Mouse (Mus musculus): ENCODE measurements at regions not wholly inside any gene's neighbourhood (a gene's known extent, or its start where the extent isn't known, plus 50 kb on each side); places are given as distances from the start of the nearest gene placed in this dataset.

DNA sequence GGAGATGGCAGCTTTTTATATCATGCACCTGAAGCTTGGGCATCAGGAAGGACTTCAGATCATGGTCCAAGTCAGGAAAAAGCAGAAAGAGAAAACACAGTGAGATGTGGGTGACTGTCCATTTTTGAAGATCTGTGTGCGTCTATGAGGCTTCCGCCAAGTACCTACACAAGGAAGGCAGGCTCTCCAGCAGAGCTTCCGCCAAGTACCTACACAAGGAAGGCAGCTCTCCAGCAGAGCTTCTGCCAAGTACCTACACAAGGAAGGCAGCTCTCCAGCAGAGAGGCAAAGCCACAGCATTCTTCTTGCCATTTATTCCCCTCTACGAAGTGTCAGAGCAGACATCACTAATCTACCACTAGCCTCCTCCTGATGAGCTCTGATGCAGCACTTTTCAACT, 231.1 kb upstream of the Eif4g2 start:
- Histone ChIP-seq H3K27ac (no peak overlapping the region), H3K27me3 (ENCODE audit: low read depth, poor library complexity, severe bottlenecking) (no peaks in the 10 kb centered on the region), H3K36me3 (no peaks in the 10 kb centered on the region), H3K4me1 (no peaks in the 10 kb centered on the region), H3K4me3 (no peak overlapping the region), H3K9me3 (replicated peaks) (no peaks in the 10 kb centered on the region; the same call in 1 of the 2 replicates)
- DNase-seq (ENCODE audit: low spot score): no peak
- 94% methylated on average over 4 of the region's 4 CpGs for WGBS

DNA sequence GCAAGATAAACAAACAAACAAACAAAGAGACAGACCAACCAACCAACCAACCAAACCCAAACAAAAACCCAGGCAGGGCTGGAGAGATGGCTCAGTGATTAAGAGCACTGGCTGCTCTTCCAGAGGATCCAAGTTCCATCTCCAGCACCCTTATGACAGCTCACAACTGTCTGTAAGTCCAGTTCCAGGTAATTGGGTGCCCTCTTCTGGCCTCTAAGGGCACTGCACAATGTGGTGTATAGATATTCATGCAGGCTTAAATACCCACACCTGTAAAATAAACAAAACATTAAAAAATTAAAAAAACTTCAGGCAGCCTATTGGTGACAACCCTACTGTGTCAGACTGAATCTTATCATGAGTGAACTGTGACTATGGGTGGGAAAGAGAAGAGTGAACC, 222.4 kb upstream of the Eif4g2 start:
- Histone ChIP-seq H3K36me3 (no peaks in the 10 kb centered on the region), H3K27ac (no peak overlapping the region), H3K27me3 (ENCODE audit: low read depth, poor library complexity, severe bottlenecking) (no peaks in the 10 kb centered on the region), H3K4me3 (no peak overlapping the region), H3K4me1 (no peaks in the 10 kb centered on the region), H3K9me3 (replicated peaks) (no peaks in the 10 kb centered on the region)
- DNase-seq (ENCODE audit: low spot score): no peak

DNA sequence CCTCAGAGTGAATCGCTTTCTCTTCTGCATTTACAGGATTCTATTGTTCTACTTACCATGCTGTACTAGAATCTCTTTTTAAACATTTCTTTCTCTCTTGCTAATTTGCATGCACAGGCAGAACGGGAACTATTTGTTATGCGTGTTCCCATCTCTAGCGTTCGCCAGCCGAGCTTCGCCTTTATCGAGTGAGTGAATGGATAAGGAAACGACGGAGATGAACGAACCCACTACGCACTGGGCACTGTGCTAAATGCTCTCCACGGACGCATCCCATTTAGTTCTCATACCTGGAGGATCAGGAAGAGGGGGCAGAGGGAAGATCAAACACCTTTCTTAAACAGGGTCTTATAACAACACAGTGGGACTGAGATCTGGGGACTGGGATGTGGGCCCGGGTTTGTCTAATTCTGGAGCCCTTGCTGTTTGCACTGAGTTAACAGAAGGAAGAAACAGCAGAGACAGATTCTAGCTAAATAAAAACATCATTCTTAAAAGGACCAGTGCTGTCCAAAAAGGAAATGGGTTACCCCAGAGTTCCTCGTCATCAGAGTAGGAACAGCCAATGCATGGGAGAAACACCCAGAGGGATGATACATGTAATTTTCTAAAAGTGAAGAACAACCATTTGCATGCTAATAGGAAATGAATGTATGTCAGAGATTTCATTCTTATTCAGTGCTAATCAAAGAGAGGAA, 219.1 kb upstream of the Eif4g2 start:
- Histone ChIP-seq H3K4me3 (no peak overlapping the region), H3K36me3 (no peaks in the 10 kb centered on the region), H3K9me3 (replicated peaks) (no peaks in the 10 kb centered on the region), H3K4me1 (no peaks in the 10 kb centered on the region), H3K27me3 (ENCODE audit: low read depth, poor library complexity, severe bottlenecking) (no peaks in the 10 kb centered on the region), H3K27ac (no peak overlapping the region)
- no peak for DNase-seq (ENCODE audit: low spot score)
- WGBS: 90% methylated on average over 16 of the region's 16 CpGs

DNA sequence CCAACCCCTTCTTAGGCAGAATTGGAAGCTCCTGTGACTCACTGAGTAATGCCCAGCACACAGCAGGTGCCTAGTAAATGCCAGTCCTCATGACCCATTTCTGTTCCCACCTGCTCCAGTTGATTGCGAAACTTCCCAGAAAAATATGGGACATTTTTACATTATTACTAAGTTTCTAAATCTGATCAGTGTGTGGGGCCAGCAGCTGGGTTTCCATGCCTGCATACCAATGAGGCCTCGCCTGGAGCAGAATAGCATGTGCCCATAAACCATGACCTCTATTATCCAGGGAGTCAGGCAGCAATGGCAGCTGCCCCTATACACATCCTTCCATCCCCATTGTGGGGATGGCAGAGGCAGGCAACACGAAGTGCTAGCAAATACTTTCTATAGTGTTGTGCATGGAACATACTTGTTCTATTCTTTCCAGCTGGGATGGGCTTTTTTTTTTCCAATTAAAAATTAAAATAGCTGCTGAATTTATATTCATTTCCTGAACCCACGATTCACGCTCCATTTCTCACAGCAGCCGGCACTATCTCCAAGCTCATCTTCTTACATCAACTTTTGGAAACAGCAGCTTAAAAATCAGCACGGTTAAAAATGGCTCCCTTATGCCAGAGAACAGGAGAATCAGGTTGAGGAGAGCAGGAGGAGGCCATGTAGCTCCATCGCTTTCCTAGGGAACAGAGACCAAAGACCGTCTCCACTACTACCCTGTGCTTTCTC, 214.5 kb upstream of the Eif4g2 start:
- 88% methylated on average over 9 of the region's 9 CpGs for WGBS

DNA sequence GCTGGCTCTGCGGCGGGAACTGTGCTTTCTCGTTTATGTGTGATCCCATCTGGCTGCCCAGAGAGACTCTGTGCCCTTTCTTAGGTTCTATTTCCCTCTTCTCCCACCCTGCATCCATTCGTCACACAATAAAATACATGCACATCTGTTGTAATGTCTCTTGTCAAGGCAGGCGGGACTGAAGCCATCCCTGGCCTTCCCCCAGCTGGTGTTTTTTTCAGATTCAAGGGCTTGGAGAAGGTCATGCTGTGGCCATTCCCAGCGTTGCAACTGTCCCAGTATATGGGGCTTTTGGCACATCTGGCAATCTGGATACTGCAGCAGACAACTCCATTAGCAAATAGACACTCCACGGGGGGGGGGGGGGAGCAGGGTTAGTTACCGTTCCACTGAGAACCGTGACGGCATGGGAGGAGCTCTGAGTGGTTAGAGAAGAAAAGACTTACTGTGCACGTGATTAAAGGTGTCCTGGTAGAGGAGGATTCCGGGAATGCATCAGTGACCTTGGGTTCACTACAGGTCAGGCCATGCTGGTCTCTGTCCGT, 200.7 kb upstream of the Eif4g2 start:
- H3K27ac ChIP-seq: no peak overlapping the region
- peaks cover 19% of the 10 kb centered on the region for H3K4me1 ChIP-seq
- no peaks in the 10 kb centered on the region for H3K36me3 ChIP-seq
- DNase-seq (ENCODE audit: low spot score): no peak
- no peaks in the 10 kb centered on the region for H3K27me3 ChIP-seq (ENCODE audit: low read depth, poor library complexity, severe bottlenecking)
- no peak overlapping the region for H3K4me3 ChIP-seq
- WGBS: 58% methylated on average over 13 of the region's 13 CpGs
- no peaks in the 10 kb centered on the region for H3K9me3 ChIP-seq (replicated peaks)

More for the DNA sequence above, 214.5 kb upstream of the Eif4g2 start:
- Histone ChIP-seq H3K27me3 (ENCODE audit: low read depth, poor library complexity, severe bottlenecking) (no peaks in the 10 kb centered on the region), H3K4me3 (no peak overlapping the region), H3K27ac (no peak overlapping the region), H3K4me1 (no peaks in the 10 kb centered on the region), H3K36me3 (no peaks in the 10 kb centered on the region), H3K9me3 (replicated peaks) (no peaks in the 10 kb centered on the region)
- DNase-seq (ENCODE audit: low spot score): no peak

DNA sequence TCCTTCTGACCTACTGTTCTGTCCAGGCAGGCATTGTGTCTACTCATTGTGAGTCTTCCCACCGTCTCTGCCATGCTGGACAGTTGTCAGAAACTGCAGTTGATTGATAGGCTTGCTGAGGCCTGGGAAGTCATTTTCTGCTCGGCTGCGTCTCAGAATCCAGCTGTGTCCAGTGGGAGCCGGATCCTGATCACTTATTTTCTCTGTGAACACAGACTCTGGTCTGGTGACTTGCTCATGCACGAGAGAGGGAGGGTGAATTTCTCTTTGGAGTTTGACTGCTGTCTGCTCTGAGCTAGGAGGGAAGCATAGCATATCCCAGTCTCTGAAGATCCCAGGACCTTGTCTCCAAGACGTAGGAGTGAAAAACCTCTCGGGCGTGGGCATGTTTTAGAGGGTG, 199.5 kb upstream of the Eif4g2 start:
- H3K27ac ChIP-seq: no peak overlapping the region
- no peaks in the 10 kb centered on the region for H3K36me3 ChIP-seq
- H3K27me3 ChIP-seq (ENCODE audit: low read depth, poor library complexity, severe bottlenecking): no peaks in the 10 kb centered on the region
- no peaks in the 10 kb centered on the region for H3K9me3 ChIP-seq (replicated peaks)
- H3K4me1 ChIP-seq: peaks cover 19% of the 10 kb centered on the region
- DNase-seq (ENCODE audit: low spot score): peak; percentile 38
- H3K4me3 ChIP-seq: no peak overlapping the region
- WGBS: 45% methylated on average over 8 of the region's 8 CpGs

DNA sequence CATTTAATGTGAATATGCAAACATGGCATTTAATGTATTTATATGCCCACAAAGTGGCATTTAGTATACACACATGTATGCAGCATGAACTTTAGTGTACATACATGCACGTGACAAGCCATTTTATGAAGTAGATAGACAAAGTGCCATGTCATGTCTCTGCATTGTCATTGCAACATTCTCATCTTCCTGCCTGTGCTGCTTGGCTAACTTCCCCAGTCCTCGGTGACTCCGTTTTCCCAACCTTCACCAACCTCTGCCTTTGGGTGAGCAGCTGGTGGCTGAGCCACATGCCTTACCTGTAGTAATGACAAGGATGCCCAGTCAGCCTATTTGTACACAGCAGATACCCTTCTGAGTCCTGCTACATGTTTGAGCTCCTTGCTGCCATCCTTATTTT, 194.9 kb upstream of the Eif4g2 start:
- H3K9me3 ChIP-seq (replicated peaks): no peaks in the 10 kb centered on the region
- H3K36me3 ChIP-seq: no peaks in the 10 kb centered on the region
- no peak overlapping the region for H3K27ac ChIP-seq
- peaks cover 11% of the 10 kb centered on the region for H3K4me1 ChIP-seq
- no peaks in the 10 kb centered on the region for H3K27me3 ChIP-seq (ENCODE audit: low read depth, poor library complexity, severe bottlenecking)
- no peak overlapping the region for H3K4me3 ChIP-seq
- no peak for DNase-seq (ENCODE audit: low spot score)
- 97% methylated on average over 3 of the region's 3 CpGs for WGBS

DNA sequence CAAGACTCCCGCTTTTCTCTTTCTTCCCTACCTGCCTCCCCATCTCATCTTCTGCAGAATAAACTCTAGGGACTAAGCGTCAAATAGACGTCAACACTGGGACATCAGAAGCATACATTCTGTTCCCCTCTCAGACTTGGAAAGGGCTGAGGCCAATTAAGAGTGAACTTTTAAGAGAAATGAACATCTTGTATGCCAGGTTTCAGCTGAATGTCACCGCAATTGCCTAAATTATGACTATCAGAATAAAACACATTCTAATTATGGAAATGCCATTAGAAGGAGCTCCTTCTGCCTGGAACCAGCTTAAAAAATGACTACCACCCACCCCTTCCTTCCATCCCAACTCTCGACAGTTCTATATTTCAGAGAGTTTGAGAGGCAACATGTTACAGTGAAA, 191.0 kb upstream of the Eif4g2 start:
- H3K4me3 ChIP-seq: no peak overlapping the region
- WGBS: 94% methylated on average over 5 of the region's 5 CpGs
- no peak for DNase-seq (ENCODE audit: low spot score)

DNA sequence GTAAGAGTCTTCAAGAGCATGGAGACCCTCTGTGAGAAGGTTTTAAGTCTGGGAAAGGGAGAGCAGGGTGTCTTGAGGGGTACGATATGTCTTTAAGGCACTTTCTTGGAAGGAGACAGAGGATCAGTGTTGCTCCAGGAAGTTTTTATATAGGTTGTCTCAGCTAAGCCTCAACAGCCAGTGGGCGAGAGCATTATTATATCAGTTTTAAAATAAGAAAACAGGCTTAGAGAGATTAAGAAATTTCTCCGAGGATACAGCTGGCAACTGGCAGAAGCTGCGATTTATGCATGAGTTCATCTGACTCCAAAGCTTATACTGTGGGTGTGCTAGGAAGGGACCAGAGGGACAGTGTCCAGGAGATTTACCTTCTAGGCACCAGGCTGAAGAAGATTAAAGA, 188.0 kb upstream of the Eif4g2 start:
- H3K36me3 ChIP-seq: no peaks in the 10 kb centered on the region
- H3K4me1 ChIP-seq: no peaks in the 10 kb centered on the region
- 88% methylated on average over 4 of the region's 4 CpGs for WGBS
- no peak overlapping the region for H3K4me3 ChIP-seq
- no peak for DNase-seq (ENCODE audit: low spot score)
- no peaks in the 10 kb centered on the region for H3K9me3 ChIP-seq (replicated peaks)
- no peaks in the 10 kb centered on the region for H3K27me3 ChIP-seq (ENCODE audit: low read depth, poor library complexity, severe bottlenecking)
- H3K27ac ChIP-seq: no peak overlapping the region

More for the DNA sequence above, 191.0 kb upstream of the Eif4g2 start:
- Histone ChIP-seq H3K9me3 (replicated peaks) (no peaks in the 10 kb centered on the region), H3K36me3 (no peaks in the 10 kb centered on the region), H3K4me1 (no peaks in the 10 kb centered on the region), H3K27ac (no peak overlapping the region), H3K27me3 (ENCODE audit: low read depth, poor library complexity, severe bottlenecking) (no peaks in the 10 kb centered on the region)

DNA sequence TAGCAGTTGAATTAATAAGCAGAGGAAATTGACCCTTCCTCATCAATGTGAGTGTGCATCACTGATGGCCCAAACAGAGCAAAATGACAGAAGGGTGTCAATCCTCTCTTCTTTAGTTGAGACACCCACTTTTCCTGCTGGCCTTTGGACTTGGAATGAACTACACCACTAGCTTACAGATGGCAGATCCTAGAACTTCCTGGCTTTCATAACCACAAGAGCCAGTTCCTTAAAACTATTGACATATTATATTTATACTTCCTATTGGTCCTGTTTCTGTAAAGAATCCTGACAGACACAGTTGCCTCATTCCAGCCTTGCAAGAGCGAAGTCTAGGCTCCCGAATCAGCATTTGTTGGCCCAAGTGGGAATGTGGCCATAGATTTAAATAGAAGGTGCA, 185.4 kb upstream of the Eif4g2 start:
- WGBS: 93% methylated on average over 2 of the region's 2 CpGs

DNA sequence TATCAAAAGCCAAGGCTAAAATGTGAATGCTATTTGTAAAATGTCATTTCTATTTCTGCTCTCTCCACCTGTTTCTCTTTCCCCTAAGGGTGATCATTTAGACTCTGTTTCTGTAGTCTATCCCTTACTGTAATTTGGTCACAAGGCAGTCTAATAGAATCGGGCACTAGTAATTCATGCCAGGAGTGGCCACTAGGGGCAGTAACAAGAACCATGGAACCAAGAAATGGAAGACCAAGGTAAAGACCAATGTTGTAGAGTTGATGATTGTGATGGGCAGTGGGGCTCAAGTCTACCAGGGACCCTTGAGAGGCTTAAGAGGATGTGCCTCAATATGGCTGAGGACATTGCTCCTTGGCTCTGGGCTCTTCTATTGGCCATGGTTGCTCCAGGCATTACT, 180.5 kb upstream of the Eif4g2 start:
- no peak overlapping the region for H3K27ac ChIP-seq
- H3K4me1 ChIP-seq: no peaks in the 10 kb centered on the region
- no peaks in the 10 kb centered on the region for H3K9me3 ChIP-seq (replicated peaks)
- no peaks in the 10 kb centered on the region for H3K27me3 ChIP-seq (ENCODE audit: low read depth, poor library complexity, severe bottlenecking)
- no peak overlapping the region for H3K4me3 ChIP-seq
- no peaks in the 10 kb centered on the region for H3K36me3 ChIP-seq
- WGBS: 78% methylated on average over 1 of the region's 1 CpGs
- DNase-seq (ENCODE audit: low spot score): no peak

More for the DNA sequence above, 185.4 kb upstream of the Eif4g2 start:
- H3K36me3 ChIP-seq: no peaks in the 10 kb centered on the region
- H3K27me3 ChIP-seq (ENCODE audit: low read depth, poor library complexity, severe bottlenecking): no peaks in the 10 kb centered on the region
- no peak for DNase-seq (ENCODE audit: low spot score)
- no peak overlapping the region for H3K27ac ChIP-seq
- no peaks in the 10 kb centered on the region for H3K4me1 ChIP-seq
- no peak overlapping the region for H3K4me3 ChIP-seq
- H3K9me3 ChIP-seq (replicated peaks): no peaks in the 10 kb centered on the region

DNA sequence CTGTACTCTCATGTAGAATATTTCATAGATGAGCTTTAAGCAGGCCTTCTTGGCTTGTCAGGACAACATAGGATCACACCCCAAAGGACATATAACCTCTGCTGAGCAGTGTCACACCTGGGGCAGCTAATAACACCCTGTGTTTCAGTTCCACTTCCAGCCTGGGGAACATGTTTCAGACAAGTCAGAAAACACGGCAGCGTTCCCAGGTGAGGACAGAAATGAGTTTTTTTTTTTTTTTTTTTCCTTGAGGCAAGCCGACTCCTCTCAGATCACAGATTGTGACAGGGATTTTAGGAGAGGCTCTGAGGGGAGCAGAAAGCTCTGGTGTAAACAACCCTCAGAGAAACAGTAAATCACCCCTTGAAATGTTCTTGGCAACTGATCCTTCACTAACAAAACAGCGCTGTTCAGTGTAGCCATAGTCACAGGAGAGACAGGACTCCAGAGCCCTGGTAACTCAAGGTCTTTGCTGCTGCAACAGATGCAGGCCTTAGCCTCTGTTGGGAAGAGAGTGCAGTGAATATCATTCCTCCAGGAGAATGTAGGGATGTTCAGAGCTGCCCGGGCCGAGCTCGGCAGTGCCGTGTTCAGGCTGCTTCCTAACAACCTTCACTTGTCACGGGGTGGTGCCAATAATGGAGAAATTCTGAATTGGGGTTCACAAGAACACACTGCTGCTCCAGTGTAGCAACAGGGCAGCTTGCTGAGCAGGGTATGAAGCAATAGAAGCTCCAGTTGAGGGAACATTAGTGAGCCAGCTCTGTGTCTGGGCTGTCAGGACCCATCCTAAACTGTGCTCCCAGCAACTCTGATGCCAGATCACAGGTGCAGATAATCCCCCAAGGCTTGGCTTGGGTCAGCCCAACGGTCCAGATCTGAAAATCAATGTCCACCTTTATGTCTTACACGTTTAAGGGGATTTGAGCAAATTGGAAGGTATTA, 177.1 kb upstream of the Eif4g2 start:
- H3K27ac ChIP-seq: no peak overlapping the region
- H3K9me3 ChIP-seq (replicated peaks): no peaks in the 10 kb centered on the region
- no peaks in the 10 kb centered on the region for H3K36me3 ChIP-seq
- no peak for DNase-seq (ENCODE audit: low spot score)
- WGBS: 72% methylated on average over 11 of the region's 11 CpGs
- no peak overlapping the region for H3K4me3 ChIP-seq
- no peaks in the 10 kb centered on the region for H3K27me3 ChIP-seq (ENCODE audit: low read depth, poor library complexity, severe bottlenecking)
- no peaks in the 10 kb centered on the region for H3K4me1 ChIP-seq

DNA sequence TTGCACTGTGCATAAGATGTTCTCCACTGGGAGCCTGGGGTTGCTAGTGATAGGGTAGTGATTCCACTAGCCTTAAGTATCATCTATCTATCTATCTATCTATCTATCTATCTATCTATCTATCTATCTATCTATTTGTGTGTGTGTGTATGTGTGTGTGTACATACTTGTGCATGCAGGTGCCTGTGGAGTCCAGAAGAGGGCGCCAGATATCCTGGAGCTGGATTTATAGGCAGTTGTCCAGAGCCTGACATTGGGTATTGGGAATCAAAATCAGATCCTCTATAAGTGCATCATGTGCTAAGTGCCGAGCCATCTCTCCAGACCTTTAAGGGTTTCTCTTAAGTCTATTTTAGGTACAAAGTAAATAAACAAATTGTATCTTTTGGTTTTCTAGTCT, 175.0 kb upstream of the Eif4g2 start:
- H3K4me1 ChIP-seq: no peaks in the 10 kb centered on the region
- no peaks in the 10 kb centered on the region for H3K9me3 ChIP-seq (replicated peaks)
- H3K27me3 ChIP-seq (ENCODE audit: low read depth, poor library complexity, severe bottlenecking): no peaks in the 10 kb centered on the region
- DNase-seq (ENCODE audit: low spot score): no peak
- no peak overlapping the region for H3K27ac ChIP-seq
- 71% methylated on average over 2 of the region's 2 CpGs for WGBS
- no peaks in the 10 kb centered on the region for H3K36me3 ChIP-seq
- no peak overlapping the region for H3K4me3 ChIP-seq
